Mouse (Mus musculus): ENCODE measurements around the gene Angptl7. TPM values are rescaled to one million over a fixed set of nuclear protein-coding genes. Genes with fewer than 3 reads are reported as not detected.

The Angptl7 gene
- polyA plus RNA-seq, 1 experiment: 1.5 TPM

- no peak overlapping the region for H3K4me3 ChIP-seq (replicated peaks; ENCODE audit: extremely low read depth, low read depth, low read length)
- 99% methylated on average over 2 of the region's 2 CpGs for WGBS
- no peak for DNase-seq
- H3K4me1 ChIP-seq (ENCODE audit: control insufficient read depth, insufficient read depth, low read length): no peaks in the 10 kb centered on the region
- TF ChIP-seq CTCF (IDR thresholded peaks at IDR 0.05; ENCODE audit: insufficient read depth, low read length) (no peak), POLR2A (IDR thresholded peaks at IDR 0.05; ENCODE audit: borderline replicate concordance, extremely low read depth, low read depth, low read length) (no peak)
Measured at GRCm38 (mm10) chr4:148480245-148480644, 20.0 kb downstream of the Angptl7 start.

- TF ChIP-seq POLR2A (IDR thresholded peaks at IDR 0.05; ENCODE audit: borderline replicate concordance, extremely low read depth, low read depth, low read length): no peak
- no peak for TF ChIP-seq CTCF (IDR thresholded peaks at IDR 0.05; ENCODE audit: insufficient read depth, low read length)
- no peak for DNase-seq
- no peak overlapping the region for H3K4me3 ChIP-seq (replicated peaks; ENCODE audit: extremely low read depth, low read depth, low read length)
- WGBS: 93% methylated on average over 5 of the region's 5 CpGs
- no peaks in the 10 kb centered on the region for H3K4me1 ChIP-seq (ENCODE audit: control insufficient read depth, insufficient read depth, low read length)
Measured at GRCm38 (mm10) chr4:148473496-148473895, 26.8 kb downstream of the Angptl7 start.

- WGBS: 92% methylated on average over 8 of the region's 8 CpGs
- no peak for DNase-seq
- Histone ChIP-seq H3K4me1 (ENCODE audit: control insufficient read depth, insufficient read depth, low read length) (no peaks in the 10 kb centered on the region), H3K4me3 (replicated peaks; ENCODE audit: extremely low read depth, low read depth, low read length) (no peak overlapping the region)
- no peak for TF ChIP-seq CTCF (IDR thresholded peaks at IDR 0.05; ENCODE audit: insufficient read depth, low read length)
- TF ChIP-seq POLR2A (IDR thresholded peaks at IDR 0.05; ENCODE audit: borderline replicate concordance, extremely low read depth, low read depth, low read length): no peak
Measured at GRCm38 (mm10) chr4:148472436-148473174, 27.7 kb downstream of the Angptl7 start.

GRCm38 (mm10) chr4:148471363-148471806 is 28.9 kb downstream of the Angptl7 start:
- H3K4me3 ChIP-seq (replicated peaks; ENCODE audit: extremely low read depth, low read depth, low read length): no peak overlapping the region
- 84% methylated on average over 10 of the region's 10 CpGs for WGBS
- no peaks in the 10 kb centered on the region for H3K4me1 ChIP-seq (ENCODE audit: control insufficient read depth, insufficient read depth, low read length)
- no peak for TF ChIP-seq POLR2A (IDR thresholded peaks at IDR 0.05; ENCODE audit: borderline replicate concordance, extremely low read depth, low read depth, low read length)
- DNase-seq: no peak

- no peak for DNase-seq
- no peaks in the 10 kb centered on the region for H3K4me1 ChIP-seq (ENCODE audit: control insufficient read depth, insufficient read depth, low read length)
- TF ChIP-seq CTCF (IDR thresholded peaks at IDR 0.05; ENCODE audit: insufficient read depth, low read length) (no peak), POLR2A (IDR thresholded peaks at IDR 0.05; ENCODE audit: borderline replicate concordance, extremely low read depth, low read depth, low read length) (no peak)
- WGBS: 88% methylated on average over 11 of the region's 11 CpGs
- no peak overlapping the region for H3K4me3 ChIP-seq (replicated peaks; ENCODE audit: extremely low read depth, low read depth, low read length)
Measured at GRCm38 (mm10) chr4:148469487-148470252, 30.6 kb downstream of the Angptl7 start.

- no peak overlapping the region for H3K4me3 ChIP-seq (replicated peaks; ENCODE audit: extremely low read depth, low read depth, low read length)
- no peaks in the 10 kb centered on the region for H3K4me1 ChIP-seq (ENCODE audit: control insufficient read depth, insufficient read depth, low read length)
- TF ChIP-seq CTCF (IDR thresholded peaks at IDR 0.05; ENCODE audit: insufficient read depth, low read length) (no peak), POLR2A (IDR thresholded peaks at IDR 0.05; ENCODE audit: borderline replicate concordance, extremely low read depth, low read depth, low read length) (no peak)
- DNase-seq: no peak
- 92% methylated on average over 10 of the region's 10 CpGs for whole genome bisulfite sequencing
Measured at GRCm38 (mm10) chr4:148468396-148468795, 31.9 kb downstream of the Angptl7 start.

- no peaks in the 10 kb centered on the region for H3K4me1 ChIP-seq (ENCODE audit: control insufficient read depth, insufficient read depth, low read length)
- TF ChIP-seq POLR2A (IDR thresholded peaks at IDR 0.05; ENCODE audit: borderline replicate concordance, extremely low read depth, low read depth, low read length) (no peak), CTCF (IDR thresholded peaks at IDR 0.05; ENCODE audit: insufficient read depth, low read length) (no peak)
- no peak for DNase-seq
- no peak overlapping the region for H3K4me3 ChIP-seq (replicated peaks; ENCODE audit: extremely low read depth, low read depth, low read length)
- 85% methylated on average over 5 of the region's 5 CpGs for WGBS
Measured at GRCm38 (mm10) chr4:148466511-148467079, 33.7 kb downstream of the Angptl7 start.

GRCm38 (mm10) chr4:148464869-148465268 is 35.4 kb downstream of the Angptl7 start:
- Histone ChIP-seq H3K4me3 (replicated peaks; ENCODE audit: extremely low read depth, low read depth, low read length) (no peak overlapping the region), H3K4me1 (ENCODE audit: control insufficient read depth, insufficient read depth, low read length) (no peaks in the 10 kb centered on the region)
- WGBS: 93% methylated on average over 12 of the region's 12 CpGs
- TF ChIP-seq CTCF (IDR thresholded peaks at IDR 0.05; ENCODE audit: insufficient read depth, low read length): no peak
- TF ChIP-seq POLR2A (IDR thresholded peaks at IDR 0.05; ENCODE audit: borderline replicate concordance, extremely low read depth, low read depth, low read length): no peak
- DNase-seq: no peak

- 91% methylated on average over 12 of the region's 12 CpGs for WGBS
- H3K4me1 ChIP-seq (ENCODE audit: control insufficient read depth, insufficient read depth, low read length): no peaks in the 10 kb centered on the region
- no peak for TF ChIP-seq POLR2A (IDR thresholded peaks at IDR 0.05; ENCODE audit: borderline replicate concordance, extremely low read depth, low read depth, low read length)
- no peak for TF ChIP-seq CTCF (IDR thresholded peaks at IDR 0.05; ENCODE audit: insufficient read depth, low read length)
Measured at GRCm38 (mm10) chr4:148464301-148464700, 36.0 kb downstream of the Angptl7 start.

More at GRCm38 (mm10) chr4:148464301-148464700, 36.0 kb downstream of the Angptl7 start:
- no peak overlapping the region for H3K4me3 ChIP-seq (replicated peaks; ENCODE audit: extremely low read depth, low read depth, low read length)
- DNase-seq: no peak

Measured in lung, adult 2 months (tissue).